Mouse (Mus musculus) ES-E14 (cell line): Measurements from ENCODE around the gene Nek11.

Source experiments
- CHD2 ChIP-seq: IDR thresholded peaks from 2 replicates; pipeline ENCODE4 v1.6.1; 2014; ENCODE audit warnings: mild to moderate bottlenecking, low read depth, low read length, inconsistent platforms
- HCFC1 ChIP-seq: IDR thresholded peaks from 2 replicates; pipeline ENCODE4 v1.6.1; 2012; ENCODE audit warnings: low read length, inconsistent platforms, borderline replicate concordance; ENCODE audit not compliant: insufficient read depth

- TF ChIP-seq CHD2 (no peak), HCFC1 (no peak)
Observed at GRCm38 (mm10) chr9:105274286-105274685, 121.0 kb downstream of the Nek11 start.
